Mouse (Mus musculus): ENCODE measurements at regions not wholly inside any gene's neighbourhood (a gene's known extent, or its start where the extent isn't known, plus 50 kb on each side); places are given as distances from the start of the nearest gene placed in this dataset.
A peak's percentile ranks its signal among the peaks of the same experiment; 100 is the strongest.

DNA sequence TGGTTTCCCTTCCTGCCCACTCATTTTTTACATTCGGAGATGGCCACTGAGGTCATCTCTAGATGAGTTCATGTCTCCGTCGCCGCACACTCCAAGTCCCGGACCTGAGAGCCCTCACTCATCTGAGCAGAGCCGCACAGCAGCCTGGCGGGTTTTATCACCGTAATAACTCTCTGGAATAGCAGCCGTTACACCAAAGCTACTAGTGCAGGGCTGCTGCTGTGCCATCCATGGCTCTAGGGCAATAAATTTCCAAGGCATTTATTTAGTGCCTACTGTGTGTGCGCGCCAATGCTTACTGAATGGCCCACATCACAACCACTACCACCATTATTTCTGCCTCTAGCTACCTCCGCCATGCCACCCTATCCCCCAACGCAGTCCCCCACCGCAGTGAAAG is 242.9 kb upstream of the Rpl38 start:
- no peak for DNase-seq

DNA sequence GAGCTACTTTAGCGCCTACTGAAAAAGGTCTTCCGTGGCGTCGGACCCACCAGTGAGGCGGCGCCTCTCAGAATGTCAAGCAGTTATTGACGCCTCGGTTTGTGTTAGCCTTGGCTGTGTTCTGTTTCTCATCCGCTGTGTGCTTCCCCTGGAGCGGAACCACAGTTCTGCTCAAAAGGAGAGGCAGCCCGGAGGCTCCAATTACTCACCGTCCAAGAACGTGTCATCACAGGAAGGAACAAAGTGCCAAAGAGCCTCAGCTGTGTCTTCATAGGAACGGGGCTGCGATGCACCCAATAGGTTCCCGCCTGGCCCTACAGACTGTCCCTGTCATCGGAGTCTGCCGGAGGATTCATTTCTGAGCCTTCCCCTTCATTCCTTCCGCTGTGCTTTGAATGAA is 245.0 kb upstream of the Rpl38 start:
- DNase-seq: no peak

DNA sequence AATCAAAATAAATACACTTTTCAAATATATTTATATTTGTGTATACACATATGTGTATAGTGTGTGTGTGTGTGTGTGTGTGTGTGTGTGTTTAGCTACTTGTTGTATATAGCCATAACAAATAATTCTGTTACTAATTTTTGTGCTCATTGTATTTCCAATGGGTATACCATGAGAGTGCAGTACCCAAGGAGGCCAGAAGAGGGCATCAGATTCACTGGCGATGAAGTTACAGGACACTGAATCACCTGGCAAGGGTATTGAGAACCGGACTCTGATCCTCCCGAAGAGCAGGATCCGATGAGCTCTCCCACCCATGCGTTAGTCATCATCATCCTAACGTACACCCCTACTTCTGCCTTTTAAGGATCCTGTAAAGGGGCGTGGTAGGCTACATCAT is 249.3 kb upstream of the Rpl38 start:
- no peak for DNase-seq

DNA sequence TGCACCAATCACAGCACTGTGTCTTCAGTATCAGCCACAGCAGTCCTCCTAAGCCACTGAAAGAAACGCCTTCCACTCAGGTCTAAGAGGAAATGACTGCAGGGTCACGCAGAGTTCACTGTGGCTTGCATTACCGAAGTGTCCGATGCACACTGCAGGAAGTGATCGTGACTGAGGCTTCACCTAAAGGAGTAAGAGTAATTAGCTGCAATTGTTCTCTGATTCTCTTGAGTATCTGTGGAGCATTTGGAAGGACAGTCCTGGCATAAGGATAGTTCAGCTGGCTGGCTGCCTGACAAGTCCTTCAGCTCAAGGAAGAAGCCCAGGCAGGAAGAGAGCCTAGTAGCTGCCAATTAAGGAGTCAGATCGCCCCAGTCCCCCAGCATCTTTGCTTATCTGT is 252.2 kb upstream of the Rpl38 start:
- no peak for DNase-seq

DNA sequence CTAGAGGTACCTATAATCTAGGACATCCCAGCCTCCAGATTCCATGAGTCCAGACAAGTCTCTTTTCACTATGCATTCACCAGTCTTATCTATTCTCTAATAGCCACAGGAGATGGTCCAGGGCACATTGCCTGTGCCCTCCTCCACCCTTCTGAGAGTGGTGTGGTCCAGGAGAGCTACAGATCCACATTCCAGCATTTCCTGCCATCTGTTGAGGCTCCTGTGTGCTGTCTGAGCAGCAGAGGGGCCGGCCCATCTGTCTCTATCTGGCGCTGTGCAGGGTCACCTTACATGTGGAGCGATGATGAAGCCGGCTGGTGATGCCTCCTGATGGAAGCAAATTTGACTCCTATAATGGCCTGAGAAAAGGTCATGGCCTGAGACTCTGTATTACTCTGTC is 263.9 kb upstream of the Rpl38 start:
- DNase-seq: no peak

DNA sequence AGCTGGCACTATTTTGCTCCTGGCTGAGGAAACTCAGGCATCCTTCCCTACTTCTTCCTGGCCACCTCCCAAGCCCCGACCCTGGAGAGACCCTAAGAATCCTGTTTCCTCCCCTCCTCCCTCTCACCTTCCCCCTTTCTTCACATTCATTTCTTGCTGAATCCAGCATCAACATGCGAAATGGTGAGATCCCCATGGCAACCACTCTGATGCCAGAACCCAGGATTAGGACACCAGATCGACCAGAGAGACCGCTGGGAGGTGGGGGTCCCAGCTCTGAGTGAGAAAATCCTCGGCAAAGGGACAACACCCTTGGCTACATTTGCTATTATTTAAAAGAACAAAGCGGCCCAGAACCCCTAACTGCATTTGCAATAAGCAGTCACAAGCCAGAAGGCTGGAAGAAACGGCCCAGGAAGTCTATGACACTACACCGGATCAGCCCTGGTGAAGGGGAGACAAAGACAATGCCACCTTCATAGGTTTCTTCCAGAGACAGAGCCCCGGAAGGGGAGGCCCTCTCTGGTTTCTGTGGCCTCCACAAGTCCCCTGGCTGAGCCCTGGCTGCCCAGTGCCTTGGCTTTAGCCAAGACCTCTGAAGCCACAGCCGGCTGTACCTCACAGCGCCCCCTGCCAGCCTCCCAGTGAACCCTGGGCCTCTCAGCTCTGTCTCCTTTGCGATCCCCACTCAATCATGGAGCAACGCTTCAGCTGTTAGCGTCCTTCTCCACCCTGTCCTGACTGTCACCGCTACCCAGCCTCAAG is 265.6 kb upstream of the Rpl38 start:
- DNase-seq: peak in 1 of 2 experiments; percentile 54

DNA sequence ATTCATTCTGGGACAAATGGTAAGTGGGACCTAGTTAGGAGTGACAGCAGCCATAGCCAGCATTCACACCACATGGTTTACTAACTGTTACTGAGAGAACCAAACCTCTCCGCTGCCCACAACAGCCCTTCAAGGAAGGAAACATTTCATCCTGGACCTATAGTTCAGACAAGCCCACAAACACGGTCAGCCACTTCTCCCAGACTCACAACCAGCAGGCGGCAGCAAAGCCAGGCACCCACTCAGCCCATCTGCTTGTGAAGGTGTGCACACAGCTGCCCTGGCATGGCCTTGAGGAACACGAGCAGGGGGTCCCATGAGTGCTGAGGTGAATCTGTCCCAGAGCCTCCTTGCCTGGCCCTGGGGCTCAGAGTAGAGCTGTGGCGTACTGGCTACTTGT is 267.6 kb upstream of the Rpl38 start:
- DNase-seq: no peak

DNA sequence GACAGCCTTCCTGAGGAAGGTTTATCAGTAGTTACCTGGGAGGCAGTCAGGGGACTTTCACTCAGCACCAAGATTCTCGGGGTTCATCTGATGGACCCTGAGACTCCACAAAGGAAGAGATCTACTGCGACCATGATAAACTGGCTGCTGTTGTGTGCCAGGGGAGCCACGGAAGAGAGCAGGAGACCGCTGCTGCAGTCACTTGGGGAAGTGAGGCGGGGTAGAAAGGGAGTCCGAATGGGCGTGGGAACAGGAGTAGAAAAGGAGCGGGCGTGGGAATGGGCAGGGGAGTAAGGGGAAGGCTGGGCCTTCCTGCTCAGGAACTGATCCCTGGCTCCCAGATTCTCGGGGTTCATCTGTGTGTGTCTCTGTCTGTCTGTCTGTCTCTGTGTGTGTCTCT is 276.2 kb upstream of the Rpl38 start:
- no peak for DNase-seq

DNA sequence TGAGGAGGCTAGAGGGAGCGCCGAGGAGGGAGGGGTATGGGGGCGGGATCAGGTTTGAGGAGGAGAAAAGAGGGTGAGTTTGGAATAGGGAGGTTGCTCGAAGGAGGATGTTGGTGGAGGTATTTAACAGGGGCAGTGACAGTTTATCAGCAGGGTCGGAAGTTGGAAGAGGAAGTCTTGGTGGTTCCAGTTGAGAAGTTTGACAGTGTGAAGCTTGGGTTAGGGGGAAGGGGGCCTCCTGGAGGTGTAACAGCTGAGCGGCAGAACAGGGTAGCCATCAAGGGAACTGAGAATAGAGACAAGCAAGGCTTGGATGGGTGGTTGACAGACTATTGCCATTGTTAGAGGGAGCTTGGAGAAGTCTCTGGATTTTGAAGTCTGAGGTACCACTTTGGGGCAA is 276.8 kb upstream of the Rpl38 start:
- DNase-seq: no peak

DNA sequence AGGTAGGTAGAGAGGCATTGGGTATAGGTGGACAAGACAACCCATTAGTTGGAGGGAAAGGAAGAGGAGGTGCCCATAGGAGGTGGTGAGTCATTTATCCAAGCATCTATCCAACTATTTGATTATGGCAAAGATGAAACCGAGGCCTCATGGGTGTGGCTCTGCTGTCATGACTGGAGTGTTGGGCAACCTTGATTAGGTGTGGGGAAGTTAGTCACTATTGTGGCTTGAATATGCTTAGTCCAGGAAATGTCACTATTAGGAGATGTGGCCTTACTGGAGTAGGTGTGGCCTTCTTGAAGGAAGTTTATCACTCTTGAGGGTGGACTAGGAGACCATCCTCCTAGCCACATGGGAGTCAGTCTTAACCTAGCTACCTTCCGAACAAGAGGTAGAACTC is 281.2 kb upstream of the Rpl38 start:
- DNase-seq: no peak

DNA sequence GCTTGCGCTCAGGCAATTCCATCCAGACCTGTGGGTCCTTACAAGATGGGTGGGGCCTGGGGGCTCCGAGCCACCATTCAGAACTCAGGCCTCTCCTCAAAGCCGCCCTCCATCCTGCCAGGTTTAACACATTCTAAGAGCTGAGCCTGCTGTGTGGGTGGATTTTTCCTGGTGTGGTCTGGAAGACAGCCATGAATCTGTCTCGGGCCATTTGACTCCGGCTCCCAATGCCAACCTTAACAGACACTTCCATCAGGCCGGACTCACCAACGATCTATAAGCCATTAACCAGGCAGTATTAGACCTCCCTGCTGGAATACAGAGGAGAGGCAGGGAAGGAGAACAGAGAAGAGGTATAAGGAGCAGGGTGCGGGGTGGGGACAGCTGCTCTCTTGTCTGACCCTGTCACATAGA is 288.9 kb upstream of the Rpl38 start:
- DNase-seq: no peak

DNA sequence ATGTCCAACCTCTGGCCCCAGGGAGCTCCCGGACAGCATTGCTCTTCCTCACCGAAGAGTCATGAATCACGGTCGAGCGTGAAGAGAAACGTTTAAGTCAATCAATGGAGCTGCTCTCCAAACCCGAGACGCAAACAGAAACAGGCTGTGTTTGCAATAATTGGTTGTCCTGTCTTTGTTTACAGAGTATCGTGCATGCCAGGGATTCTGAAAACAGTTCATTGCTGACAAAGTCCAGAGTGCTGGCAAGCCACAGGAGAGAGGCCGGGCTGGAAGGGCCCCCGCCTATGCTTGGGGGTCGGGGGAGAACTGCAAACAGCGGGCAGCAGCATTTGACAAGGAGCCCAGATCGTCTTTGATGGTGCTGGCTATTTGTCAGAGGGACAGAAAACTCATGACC is 292.4 kb upstream of the Rpl38 start:
- DNase-seq: no peak

DNA sequence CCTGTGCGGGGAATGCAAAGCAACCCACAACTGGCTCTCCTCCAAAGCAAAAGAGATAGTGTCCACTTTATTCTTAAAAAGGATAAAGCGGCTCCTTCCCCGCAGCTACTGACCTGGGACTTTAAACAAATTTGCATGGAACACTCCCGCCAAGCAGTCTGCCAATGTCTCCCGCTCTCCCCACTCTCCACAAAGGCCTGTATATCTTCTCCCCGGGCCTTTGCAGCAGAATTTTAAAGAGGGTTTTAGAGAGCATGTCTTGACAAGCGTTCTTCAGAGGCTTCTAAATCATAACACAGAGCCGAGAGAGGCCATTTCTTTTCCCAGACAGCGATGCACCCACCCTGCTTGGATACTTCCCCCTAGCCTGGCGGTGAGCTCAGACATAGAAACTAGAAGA is 297.6 kb upstream of the Rpl38 start:
- DNase-seq: no peak

DNA sequence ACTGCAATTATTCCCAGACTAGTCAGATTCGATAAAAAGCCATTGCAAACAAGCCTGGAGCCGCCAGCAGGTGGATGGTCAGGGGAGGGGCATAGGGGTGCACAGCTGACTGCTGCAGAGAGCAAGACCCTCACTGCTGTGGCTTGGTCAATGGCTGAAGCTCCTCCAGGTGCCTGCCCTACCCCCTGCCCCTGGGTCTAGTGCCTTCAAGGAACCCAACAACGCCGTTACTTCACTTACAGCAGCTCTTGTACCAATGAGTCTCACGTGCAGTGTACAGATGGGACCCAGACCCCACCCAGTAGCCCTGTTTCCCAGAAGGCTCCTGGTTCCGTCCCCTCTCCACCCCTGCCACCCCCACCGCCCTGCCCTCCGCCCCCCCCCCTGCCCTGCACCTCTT is 300.5 kb upstream of the Rpl38 start:
- DNase-seq: no peak

DNA sequence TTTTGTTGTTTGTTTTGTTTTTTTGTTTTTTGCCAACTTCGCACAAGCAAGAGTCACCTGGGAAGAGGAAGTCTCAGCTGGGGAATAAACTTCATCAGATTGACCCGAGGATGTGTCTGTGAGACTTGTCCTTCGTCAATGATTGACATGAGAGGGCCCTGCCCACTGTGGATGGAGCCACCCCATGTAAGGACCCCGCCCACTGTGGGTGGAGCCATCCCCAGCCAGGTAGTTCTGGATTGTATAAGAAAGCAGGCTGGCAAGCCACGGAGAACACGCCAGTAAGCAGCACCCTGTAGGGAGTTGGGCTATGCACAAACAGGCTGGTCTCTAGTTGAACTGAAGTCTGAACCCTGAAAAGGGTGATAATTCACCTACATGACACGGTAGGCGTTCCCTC is 294.1 kb upstream of the Sdk2 start:
- DNase-seq: no peak

DNA sequence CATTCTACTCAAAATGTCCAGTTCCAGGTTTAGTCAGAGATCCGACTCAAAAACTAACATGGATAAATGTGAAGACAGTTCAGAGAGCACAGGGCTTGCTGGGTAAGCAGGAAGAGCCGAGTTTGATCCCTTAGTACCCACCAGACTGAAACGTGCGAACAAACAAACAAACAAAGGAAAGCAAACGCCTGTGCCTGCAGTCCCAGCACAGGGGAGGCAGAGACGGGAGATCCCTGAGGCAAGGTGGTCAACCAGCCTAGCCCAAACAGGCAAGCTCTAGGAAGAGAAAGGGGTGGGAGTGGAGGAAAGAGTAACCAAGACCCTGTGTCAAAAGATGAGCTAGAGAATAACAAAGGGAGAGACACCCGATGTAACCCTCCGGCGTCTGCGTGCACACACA is 293.5 kb upstream of the Sdk2 start:
- DNase-seq: no peak

DNA sequence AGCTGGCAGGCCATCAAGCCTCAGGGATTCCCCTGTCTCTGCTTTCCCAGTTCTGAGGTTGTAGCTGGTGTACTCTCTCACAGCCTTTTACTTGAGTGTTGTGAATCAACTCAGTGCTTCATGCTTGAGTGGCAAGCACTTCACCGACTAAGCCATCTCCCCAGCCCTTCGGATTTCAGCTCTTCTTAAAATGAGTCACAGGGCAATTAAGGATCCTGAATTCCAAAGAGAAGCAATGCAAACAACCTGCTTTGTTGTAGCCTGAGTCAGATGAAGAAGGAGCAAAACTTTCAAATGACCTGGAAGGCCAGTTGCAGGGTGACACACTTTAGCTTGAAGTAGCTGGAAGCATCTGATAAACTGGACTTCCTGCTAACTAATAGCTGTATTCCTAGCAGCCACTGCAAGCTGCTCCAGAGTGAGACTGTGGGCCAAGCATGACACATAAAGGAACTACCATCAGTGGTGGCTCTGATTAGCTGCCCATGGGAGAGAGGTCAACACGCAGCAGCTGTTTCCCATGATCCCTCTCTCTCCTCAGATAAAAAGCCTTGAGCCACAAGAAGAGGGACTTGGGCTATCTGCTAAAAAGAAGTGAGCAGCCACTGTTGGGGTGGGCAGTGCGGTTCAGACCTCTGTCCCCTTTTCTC is 285.4 kb upstream of the Sdk2 start:
- no peak for DNase-seq

DNA sequence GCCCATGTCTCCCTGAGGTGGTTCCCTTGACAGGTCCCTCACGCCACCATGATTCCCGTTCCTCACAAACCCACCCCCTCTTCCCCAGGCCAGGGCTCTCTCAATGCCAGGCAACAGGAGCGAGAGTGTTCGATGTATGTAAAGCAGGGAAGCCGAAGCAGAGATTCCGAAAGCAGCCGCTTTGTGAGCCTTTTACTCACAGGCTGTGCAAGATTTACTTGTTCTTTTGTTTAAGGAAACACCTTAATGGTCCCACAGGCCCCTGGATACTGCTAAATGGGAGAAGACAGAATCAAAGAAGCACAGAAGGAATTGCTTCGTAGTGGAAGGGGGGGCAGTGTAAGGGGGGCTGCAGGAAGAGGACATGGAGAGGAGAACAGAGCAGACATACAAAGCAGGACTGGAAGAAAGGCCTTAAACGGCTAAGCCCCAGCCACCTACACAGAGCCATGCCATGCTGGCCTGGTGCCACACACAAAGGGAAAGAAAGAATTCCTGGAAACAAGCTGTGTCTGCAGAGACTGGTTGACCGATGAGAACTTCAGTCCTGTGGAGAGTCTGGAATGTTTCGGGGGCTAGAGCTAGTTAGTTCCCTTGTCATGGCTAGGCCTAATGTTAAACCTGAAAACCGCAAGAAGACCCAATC is 270.1 kb upstream of the Sdk2 start:
- no peak for DNase-seq

DNA sequence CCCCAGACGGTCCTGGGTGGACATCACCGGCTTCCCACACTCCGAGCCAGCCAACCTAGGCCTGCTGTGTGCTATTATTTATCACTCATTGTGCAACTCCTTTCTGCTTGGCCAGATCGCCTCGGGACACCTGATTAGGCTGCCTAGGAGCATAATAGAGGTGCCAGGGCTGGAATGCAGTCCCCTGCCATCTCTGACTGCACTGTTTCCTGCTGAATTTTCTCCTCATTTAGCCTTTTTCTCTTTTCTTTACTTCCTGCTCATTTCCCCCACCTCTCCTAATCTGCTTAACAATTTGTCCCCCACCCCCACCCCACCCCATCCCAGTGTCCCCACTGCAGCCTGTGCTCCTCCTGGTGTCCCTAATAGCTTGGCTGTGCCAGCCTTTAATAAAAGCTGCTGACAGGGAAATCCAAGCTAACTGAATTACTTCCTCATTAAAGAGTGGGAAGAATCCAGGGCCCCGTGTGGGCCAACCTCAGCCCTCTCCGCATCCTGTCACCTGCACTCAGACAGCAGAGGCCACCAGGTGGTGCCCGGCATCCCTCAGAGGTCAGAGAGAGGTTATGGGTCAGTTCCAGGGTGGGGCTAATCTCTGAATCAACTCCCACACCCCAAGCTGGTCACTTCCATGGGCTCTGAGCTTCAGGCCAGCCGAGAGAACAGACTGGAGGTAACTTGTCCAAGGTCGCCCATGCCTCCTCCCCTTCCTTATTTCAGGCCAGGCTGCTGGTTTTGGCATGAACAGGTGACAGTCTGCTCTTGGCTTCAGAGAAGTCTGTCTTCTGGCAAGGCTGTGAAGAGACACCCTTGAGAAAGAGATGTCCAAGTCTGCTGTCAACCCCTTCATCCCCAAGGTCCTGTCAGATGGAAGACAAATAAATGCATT is 269.3 kb upstream of the Sdk2 start:
- DNase-seq: no peak

DNA sequence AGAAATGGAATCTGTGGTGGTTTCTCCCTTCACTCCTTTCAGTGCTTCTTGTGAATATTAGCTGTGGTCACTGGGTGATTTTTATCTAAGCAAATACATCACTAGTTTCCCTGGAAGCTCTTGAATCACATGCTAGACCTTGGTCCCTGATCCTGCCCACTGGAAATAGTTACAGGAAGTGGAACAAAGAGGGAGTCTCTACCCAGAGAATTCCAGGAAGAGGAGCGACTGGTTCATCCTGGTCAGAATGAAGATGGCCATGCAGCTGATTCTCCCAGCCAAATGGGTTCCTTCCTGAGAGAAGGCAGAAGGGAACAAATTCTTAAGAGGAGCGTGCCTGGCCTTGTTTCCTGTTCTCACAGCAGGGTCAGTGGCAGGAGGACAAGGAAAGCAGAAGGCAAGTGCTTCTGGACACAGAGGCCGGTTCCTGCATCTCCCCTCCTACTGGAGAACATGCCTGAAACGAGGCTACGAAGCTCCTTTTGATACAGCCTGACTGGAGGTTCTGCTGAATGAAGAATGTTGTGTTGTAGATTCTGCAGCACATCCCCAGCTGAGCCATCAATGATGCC is 264.8 kb upstream of the Sdk2 start:
- DNase-seq: no peak

DNA sequence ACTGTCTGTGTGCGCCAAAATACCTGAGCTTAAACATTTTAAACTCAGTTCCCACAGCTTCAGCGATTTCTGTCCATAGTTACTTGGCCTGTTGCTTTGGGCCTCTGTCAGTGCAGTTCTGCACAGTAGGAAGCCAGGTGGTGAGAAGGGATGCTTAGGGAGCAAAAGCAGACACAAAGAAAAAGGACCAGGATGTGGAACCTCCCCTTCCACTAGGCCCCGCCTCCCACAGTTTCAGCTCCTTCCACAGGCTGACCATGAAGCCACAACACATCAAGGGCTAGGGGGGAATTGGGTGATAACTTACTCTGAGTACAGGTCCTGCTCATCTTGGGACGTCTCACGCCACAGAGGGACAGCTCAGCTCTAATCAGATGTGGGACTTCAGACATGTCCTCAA is 263.5 kb upstream of the Sdk2 start:
- no peak for DNase-seq

DNA sequence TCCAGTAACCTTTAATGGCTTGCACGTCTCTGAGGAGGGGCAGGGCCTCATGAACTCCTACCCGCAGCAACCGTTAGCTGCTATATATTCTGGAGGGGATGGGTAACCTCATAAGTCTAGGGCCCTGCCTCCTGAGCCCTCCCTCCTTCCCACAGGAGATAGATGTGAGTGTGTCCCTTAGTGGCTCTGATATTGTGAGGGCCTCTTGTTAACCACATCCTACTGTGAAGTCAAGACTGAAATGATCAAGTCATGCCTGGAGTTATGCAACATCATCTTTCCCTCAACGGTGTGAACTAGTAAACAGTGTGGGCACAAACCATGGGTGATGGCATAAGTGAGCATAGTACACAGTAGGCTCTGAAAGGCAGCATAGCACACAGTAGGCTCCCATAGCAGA is 255.8 kb upstream of the Sdk2 start:
- DNase-seq: no peak

DNA sequence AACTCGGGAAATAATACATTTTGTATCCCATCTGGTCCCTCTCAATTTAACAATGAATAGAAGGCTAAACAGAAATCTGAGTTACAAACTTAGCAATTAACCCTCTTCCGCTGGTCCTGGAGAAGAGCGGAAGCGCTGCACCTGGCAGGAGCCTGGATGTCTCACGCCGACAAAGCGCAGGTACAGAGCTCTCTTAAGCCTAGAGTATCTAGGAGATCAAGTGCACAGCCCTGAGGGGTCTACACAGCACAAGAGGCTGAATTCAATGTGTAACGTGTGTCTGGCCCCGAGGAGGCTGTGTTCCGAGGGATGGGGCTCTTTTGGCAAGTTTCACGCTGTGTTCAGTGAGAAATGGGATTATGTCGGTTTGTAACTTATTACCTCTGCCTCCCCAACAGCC is 255.1 kb upstream of the Sdk2 start:
- DNase-seq: no peak
